Mouse (Mus musculus): ENCODE measurements around the gene Dtymk.

Dtymk gene

GRCm38 (mm10) chr1:93748539-93748938 is 53.2 kb downstream of the Dtymk start:
- no peak for DNase-seq (ENCODE audit: low spot score in 2 of 2)

GRCm38 (mm10) chr1:93746179-93746578 is 55.6 kb downstream of the Dtymk start:
- DNase-seq (ENCODE audit: low spot score in 2 of 2): no peak

GRCm38 (mm10) chr1:93742910-93743309 is 58.8 kb downstream of the Dtymk start:
- no peak for DNase-seq (ENCODE audit: low spot score in 2 of 2)
